Mouse (Mus musculus): ENCODE measurements around the gene Dtnb.

Dtnb gene

DNA sequence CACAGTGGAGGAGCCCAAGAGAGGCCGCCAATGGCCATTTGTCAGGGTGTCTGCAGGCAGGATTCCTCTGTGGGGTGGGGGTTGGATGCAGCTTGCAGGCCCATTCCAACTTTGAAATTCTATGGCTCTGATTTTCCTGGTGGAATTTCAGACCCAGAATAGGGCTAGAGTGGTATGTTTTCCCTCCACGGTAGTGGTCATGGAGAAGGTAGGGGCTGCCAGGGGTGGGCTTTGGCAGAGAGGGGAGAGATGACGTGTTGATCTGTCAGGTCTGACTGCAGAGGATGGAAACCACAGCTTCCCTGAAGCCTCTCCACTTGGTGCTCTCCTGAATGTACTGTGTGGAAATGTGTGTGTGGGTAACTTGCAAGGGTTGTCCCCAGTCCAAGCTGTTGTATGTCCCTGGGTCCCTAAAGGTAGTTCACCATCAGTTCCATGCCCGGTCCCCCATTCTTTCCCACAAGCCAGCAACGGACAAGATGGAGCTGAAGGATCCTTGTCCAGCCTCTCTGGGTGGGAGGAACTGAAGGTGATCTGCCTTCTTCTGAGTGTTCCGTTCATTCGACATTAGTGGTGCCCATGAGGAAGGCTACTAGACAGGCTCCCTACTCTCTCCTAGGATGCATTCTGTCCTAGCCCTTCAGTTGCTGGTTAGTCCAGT is 237.5 kb downstream of the Dtnb start:
- no peak for DNase-seq

DNA sequence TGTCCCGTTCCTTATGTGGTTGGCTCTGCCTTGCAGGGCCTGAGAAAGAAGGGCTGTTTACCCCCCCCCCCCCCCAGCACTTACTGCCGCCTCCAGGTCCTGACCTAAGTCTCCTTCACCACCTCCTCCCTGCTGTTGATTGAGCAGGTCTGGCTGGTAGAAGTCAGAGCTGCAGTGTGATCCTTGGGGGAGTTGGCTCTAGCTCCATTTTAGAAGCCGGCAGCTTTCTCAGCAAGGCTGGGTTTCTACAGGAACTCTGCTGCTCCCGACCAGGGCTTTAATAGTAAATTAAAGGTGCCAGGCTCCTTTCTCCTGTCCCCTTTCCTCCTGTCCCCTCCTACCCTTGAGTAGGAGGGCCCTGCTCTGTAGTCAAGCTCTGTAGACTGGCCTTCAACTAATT is 238.3 kb downstream of the Dtnb start:
- DNase-seq = no peak

DNA sequence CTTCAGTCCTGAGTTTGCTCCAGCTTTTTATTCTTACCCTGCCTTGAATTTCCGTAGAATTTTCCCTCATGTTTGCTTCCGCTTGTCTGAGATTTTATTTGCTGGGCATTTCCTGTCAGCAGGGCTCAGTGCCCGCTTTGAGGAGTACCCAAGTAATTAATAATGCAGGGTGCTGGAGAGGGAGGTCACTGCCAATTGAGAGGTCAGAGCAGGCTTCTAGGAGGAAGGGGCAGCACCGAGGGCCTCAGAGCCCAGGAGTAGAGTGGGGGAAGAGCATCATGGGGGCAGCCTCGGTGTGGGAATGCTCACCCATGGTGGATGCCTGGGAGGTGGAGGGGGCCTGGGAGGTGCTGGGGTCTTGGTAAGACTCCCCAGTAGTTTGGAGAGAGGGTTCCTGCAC is 239.4 kb downstream of the Dtnb start:
- no peak for DNase-seq

DNA sequence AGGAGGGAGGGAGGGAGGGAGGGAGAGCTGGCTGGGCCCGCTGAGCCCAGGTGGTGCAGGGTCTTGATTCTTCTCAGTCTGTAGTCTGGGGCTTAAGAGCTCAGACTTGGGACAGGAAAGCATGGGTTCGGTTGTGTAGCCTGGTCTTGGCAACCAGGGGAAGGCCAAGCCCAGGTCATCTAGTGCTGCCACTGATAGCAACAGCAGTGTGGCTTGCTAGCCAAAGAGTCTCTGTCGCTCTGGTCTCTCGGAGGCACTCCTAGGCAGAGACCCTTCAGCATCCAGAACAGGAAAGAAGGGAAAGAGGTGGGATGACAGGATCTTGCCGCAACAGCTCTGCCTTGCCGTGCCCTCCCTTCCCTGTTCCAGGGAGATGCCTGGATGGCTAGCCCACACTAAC is 240.1 kb downstream of the Dtnb start:
- no peak for DNase-seq

DNA sequence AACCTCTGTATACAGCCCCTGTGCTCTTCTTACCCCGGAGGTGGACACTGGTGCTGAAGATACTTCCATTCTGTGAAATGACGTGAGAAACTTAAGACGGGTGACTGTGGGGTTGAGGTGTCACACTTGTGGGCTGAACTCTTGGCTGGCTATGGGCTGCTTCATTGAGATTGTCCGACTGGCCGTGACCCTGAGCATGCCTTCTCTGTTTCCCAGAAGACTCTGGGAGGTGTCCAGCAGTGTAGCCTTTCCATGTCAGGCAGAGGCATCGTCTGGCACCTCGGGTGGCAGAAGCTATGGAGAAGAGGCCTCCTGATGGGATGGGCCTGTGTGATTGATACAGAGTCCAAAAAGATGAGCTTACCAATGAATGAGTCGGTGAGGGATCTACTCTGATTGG is 241.0 kb downstream of the Dtnb start:
- no peak for DNase-seq

DNA sequence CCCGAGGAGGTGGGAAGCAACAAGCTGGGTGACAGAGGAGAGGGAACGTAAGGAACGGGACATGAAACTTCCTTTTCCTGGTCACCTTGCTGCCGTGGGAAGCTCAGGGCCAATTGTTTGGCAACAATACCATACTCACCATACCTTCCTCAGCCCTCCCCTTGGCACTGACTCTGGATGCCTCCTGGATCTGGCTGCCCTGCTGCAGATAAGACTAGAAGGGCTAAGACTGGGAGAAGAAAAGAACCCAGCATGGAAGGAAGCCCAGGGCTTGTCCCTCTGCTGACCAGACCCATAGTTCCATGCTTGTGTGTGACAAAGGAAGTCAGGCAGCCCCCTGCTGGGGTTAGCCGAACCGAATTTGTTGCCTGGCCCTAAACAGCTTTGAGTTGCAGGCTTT is 243.2 kb downstream of the Dtnb start:
- DNase-seq = no peak

DNA sequence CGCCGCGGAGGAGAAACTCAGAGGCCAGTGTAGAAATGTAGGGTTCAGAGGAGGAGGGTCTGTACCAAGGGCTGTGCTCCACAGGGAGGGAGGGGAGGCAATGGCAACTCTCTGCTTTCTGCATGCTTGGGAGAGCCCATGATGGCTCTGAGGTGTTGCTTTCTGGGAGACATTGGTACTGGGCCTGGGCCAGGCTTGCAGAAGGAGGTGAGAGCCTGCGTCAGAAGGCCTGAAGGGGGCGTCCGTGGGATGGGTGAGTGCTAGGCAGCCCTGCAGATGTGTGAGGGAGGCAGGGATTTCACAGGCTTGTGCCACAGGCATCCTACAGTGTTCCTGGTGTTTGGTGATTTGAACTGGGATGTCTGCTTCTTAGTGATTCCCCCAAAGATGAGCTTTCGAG is 244.9 kb downstream of the Dtnb start:
- DNase-seq = no peak

DNA sequence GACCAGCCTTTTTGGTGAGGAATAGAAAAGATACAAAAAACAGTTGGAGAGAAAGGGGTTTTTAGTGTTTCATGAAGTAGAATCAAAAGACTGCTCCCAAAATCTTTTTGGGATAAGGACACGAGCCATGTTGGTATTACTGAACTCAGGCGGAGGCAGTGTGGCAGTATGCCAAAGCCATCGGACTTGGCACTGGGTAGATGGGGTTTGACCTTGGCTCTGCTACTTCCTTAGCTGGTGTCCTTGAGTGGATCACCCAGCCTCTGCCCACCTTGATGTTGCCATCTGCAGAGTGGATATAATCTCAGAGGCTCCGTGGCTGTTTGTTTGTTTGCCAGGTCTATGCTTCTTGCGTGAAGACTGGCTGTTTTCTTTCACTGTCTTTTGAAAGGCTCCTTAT is 245.4 kb downstream of the Dtnb start:
- no peak for DNase-seq

DNA sequence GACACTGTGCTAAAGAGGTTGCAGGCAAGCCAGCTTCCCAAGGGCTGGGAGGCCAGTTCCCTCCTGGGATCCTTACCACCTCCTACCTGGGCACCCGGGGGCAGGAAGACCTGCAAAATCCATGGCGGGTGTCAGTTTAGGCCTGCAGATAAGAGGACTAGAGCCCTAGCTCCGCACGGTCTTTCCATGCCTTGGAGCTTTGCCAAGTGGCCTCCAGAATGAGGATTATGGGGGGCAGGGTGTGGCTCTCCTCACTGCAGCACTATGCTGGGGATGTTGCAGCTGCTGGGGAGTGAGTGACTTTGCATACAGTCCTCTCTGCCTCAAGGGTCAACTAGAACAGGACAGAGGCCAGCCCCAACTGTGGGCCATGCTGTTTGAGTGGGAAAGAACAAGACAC is 247.7 kb downstream of the Dtnb start:
- DNase-seq = no peak

DNA sequence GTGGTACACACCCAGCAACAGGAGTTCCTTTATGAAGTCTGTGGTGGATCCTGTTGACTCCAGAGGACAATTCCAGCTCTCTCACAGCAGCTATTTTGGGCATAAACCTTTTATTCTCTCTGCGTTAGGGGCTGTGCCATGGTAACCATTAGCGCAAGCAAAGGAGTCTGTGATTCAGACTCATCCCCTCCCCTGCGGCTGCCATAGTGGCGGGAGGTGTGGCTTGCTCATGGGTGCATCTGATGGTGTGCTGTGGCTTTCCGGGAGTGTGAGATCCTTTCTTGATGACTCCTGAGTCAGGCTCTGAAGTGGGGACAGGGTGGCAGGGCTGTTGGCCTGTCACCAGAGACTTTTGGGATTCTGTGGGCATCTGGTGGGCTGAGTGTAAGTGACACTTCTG is 251.2 kb downstream of the Dtnb start:
- DNase-seq = no peak

DNA sequence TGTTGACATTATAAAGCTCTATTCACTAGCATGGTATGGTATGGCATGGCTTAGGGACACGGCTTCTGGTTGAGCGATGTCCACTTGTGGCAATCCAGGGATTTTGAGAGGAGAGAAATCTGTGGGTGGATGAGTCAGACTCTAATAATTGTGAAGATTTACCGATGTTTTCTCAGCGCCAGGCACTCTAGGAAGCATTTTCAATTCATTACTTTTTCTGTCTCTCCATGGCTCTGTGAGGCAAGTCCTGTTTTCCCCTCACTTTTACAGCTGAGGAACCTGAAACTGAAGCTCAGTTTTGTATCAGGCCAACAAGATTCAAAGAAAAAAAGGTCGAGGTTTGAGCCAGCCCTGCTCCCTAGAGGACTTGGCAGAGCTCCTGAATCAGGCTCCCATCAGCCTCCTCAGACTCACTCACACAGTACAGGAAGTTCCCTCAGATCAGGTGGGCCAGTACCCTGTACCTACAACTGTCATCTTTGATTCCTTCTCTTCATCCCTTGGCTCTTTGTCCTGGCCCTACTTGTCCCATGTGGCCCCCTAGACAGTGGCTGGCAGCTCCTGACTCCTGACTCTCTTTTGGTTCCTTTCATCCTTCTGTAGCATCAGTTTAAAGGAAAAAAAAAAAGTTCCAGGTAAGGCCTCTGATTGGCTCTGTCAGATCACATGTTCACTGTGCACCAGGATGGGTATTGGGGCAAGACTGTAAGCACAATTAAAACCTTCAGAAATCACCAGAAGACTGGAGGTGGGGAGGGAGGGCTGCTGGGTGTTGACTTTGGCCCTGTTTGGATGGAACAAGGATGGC is 252.9 kb downstream of the Dtnb start:
- no peak for DNase-seq

DNA sequence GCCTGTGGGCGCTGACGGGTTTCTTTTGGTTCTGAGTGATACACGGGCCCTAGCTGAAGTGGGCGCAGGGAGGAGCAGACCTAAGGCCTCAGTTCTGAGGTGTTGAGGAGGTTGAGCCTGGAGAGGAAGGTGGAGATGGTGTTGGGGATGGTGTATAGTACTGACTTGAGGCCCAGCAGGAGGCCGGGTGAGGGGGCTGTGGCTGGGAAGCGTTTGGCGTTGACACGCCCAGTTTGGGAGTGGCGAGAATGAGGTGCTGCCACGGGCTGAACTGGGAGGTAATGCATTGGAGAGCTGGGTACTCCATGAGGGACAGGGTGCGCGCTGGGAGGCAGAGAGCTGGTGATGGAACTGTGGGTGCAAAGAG is 253.5 kb downstream of the Dtnb start:
- no peak for DNase-seq

DNA sequence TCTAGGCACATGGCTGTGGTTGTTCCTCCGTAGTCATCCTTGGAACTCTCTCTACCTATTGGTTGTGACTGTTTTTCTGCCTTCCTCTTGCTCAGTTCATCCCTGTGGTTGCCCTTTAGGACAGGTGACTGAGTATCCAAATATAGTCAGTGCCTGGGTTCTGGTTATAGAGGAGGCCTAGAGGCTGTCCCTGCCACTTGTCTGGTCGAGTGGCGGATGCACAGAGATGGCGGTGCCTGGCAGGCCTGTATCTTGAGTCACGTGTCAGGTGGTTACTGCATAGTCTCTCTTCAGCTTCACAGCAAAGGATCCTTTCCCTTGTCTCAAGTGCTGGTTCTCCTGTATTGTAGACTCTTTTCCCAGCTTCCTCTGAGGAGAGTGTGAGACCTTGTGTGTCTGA is 255.6 kb downstream of the Dtnb start:
- no peak for DNase-seq

Data from lung, adult 18-20 months (tissue).